Mouse (Mus musculus): ENCODE measurements at regions not wholly inside any gene's neighbourhood (a gene's known extent, or its start where the extent isn't known, plus 50 kb on each side); places are given as distances from the start of the nearest gene placed in this dataset.

DNA sequence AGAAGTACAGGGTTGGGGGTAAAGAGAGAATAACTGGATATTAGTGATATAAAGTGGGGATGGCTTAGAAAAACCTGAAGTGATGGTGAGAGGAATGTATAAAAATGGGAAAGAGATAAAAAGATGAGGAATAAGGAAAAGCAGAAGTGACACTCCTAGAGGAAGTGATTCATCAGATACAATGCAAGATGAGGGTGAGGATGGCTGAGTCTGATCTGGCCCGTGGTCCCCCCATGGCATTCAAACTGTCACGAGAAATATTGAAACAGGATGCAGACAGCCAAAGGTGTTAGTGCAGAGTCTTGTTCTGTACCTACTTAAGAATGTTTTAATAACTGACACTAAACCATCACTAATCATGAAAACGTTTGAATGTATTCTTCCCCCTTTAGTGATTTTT lies 56.2 kb upstream of the Kitl start:
- ATAC-seq (ENCODE audit: insufficient number of reproducible peaks, insufficient read depth, low FRiP score, low TSS enrichment, low read depth), result no peak
- H3K9ac ChIP-seq, result no peak overlapping the region
- H3K4me1 ChIP-seq, result no peaks in the 10 kb centered on the region
- whole genome bisulfite sequencing, result 70% methylated on average over 3 of the region's 3 CpGs
- H3K4me2 ChIP-seq, result no peak overlapping the region
- no peaks in the 10 kb centered on the region for H3K9me3 ChIP-seq
- H3K36me3 ChIP-seq, result no peaks in the 10 kb centered on the region
- H3K27ac ChIP-seq, result no peak overlapping the region
- no peaks in the 10 kb centered on the region for H3K27me3 ChIP-seq
- no peak overlapping the region for H3K4me3 ChIP-seq

DNA sequence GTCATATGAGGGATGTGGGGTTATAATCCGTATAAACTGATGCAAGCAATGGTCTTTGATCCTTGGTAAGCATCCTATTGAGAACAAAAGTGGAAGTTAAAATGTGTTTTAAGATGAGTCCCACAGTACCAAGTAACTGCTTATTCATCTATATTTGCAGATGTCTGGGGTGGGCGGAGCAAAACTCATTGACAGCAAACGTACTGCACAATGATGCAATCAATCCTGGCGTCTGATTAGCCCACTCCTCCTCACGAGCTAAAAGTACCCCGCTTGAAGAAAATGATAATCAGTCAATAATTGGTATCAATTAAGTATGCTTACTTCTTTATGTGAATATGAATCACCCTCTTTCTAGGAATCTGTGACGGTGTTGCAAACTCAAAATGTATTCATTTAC lies 62.9 kb upstream of the Kitl start:
- no peaks in the 10 kb centered on the region for H3K36me3 ChIP-seq
- WGBS, result 80% methylated on average over 7 of the region's 7 CpGs

DNA sequence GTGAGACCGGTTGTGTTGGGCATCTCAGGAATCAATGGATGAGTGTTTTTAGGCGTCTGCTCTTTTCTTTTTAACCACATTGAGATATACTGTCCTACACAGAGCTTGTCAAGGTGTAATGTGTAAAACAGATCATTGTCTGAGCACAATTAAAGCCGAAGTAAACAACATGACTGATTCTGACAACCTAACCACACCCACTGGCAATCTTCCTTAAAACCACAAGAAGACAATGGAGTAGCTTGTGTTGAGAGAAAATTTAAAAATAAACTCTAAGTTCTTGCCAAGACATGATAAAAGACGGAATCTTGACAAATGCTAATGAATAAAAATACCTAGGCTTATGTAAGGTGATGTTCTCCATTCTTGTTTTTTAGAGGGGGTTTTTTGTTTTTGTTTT lies 63.7 kb upstream of the Kitl start:
- H3K9ac ChIP-seq, result no peak overlapping the region

More for the DNA sequence above, 62.9 kb upstream of the Kitl start:
- ATAC-seq (ENCODE audit: insufficient number of reproducible peaks, insufficient read depth, low FRiP score, low TSS enrichment, low read depth), result no peak
- H3K27ac ChIP-seq, result no peak overlapping the region
- H3K9me3 ChIP-seq, result no peaks in the 10 kb centered on the region
- H3K4me1 ChIP-seq, result no peaks in the 10 kb centered on the region
- no peak overlapping the region for H3K4me2 ChIP-seq
- no peaks in the 10 kb centered on the region for H3K27me3 ChIP-seq
- H3K4me3 ChIP-seq, result no peak overlapping the region
- H3K9ac ChIP-seq, result no peak overlapping the region

DNA sequence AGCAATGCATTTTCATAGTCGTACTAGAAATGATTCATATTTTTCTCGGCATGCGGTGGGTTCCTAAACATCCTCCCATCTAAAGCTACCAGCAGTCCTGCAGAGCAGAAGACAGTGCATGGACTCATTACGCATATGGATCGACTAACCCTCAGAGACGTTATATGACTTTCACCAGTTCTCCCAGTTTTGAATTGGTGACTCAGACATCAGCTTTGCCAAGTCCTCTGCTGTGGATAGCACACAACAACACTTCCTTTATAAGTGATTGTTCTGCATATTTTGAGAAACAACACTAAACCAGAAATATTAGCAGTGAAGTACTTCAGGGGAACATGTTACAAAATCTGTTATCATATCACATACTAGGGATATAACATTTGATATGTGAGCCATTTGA lies 64.1 kb upstream of the Kitl start:
- Histone ChIP-seq H3K27ac (no peak overlapping the region), H3K36me3 (no peaks in the 10 kb centered on the region), H3K4me3 (no peak overlapping the region), H3K9ac (no peak overlapping the region), H3K4me2 (no peak overlapping the region), H3K4me1 (no peaks in the 10 kb centered on the region), H3K9me3 (no peaks in the 10 kb centered on the region), H3K27me3 (no peaks in the 10 kb centered on the region)
- WGBS, result 89% methylated on average over 6 of the region's 6 CpGs
- no peak for ATAC-seq (ENCODE audit: insufficient number of reproducible peaks, insufficient read depth, low FRiP score, low TSS enrichment, low read depth)

More for the DNA sequence above, 63.7 kb upstream of the Kitl start:
- WGBS, result 72% methylated on average over 4 of the region's 4 CpGs
- H3K36me3 ChIP-seq, result no peaks in the 10 kb centered on the region
- no peaks in the 10 kb centered on the region for H3K9me3 ChIP-seq
- no peak overlapping the region for H3K27ac ChIP-seq
- H3K4me1 ChIP-seq, result no peaks in the 10 kb centered on the region
- no peak overlapping the region for H3K4me3 ChIP-seq
- ATAC-seq (ENCODE audit: insufficient number of reproducible peaks, insufficient read depth, low FRiP score, low TSS enrichment, low read depth), result no peak
- no peaks in the 10 kb centered on the region for H3K27me3 ChIP-seq
- no peak overlapping the region for H3K4me2 ChIP-seq

DNA sequence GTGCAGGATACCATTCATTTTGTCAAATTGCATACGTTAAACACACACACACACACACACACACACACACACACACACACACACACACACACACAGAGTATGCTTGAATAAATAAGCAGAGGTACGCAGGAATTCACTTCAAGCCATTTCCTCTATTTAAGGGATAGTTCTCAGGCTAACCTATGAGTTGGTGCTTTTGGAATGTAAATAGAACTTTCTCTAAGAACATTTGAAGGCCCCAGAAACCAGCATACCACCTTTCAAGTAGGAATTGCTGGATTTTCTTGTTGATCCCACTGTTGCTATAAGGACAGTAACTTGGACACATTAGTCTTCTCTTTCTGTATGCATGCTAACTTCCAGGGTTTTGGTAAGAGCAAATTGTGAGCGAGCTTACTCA lies 66.7 kb upstream of the Kitl start:
- no peak for ATAC-seq (ENCODE audit: insufficient number of reproducible peaks, insufficient read depth, low FRiP score, low TSS enrichment, low read depth)
- WGBS, result 80% methylated on average over 3 of the region's 3 CpGs
- H3K4me2 ChIP-seq, result no peak overlapping the region
- H3K27ac ChIP-seq, result no peak overlapping the region
- H3K27me3 ChIP-seq, result no peaks in the 10 kb centered on the region
- no peaks in the 10 kb centered on the region for H3K4me1 ChIP-seq
- H3K9ac ChIP-seq, result no peak overlapping the region
- H3K4me3 ChIP-seq, result no peak overlapping the region
- H3K36me3 ChIP-seq, result no peaks in the 10 kb centered on the region
- H3K9me3 ChIP-seq, result no peaks in the 10 kb centered on the region

DNA sequence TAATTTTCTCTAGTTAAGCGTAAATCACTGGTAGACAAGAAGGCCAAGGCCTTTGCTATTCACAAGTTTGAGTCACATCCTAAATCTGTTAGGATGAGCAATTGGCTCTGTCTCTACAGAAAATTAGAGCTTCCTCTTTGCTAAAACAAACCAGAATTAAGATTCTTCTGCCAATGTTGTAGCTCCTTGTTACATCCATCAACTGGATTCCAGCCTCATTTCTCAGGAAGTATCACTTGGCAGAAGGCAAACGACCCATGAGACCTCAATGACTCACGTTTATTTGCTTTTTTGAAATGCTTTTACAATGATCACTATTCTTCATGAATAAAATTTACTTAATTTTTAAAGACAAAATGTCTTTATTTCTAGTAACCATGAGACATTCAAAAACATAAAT lies 70.0 kb upstream of the Kitl start:
- H3K27ac ChIP-seq, result no peak overlapping the region
- H3K9ac ChIP-seq, result no peak overlapping the region
- no peaks in the 10 kb centered on the region for H3K4me1 ChIP-seq
- H3K27me3 ChIP-seq, result no peaks in the 10 kb centered on the region
- no peak overlapping the region for H3K4me2 ChIP-seq
- no peak for ATAC-seq (ENCODE audit: insufficient number of reproducible peaks, insufficient read depth, low FRiP score, low TSS enrichment, low read depth)
- 74% methylated on average over 3 of the region's 3 CpGs for WGBS
- no peaks in the 10 kb centered on the region for H3K9me3 ChIP-seq
- no peak overlapping the region for H3K4me3 ChIP-seq
- H3K36me3 ChIP-seq, result no peaks in the 10 kb centered on the region

DNA sequence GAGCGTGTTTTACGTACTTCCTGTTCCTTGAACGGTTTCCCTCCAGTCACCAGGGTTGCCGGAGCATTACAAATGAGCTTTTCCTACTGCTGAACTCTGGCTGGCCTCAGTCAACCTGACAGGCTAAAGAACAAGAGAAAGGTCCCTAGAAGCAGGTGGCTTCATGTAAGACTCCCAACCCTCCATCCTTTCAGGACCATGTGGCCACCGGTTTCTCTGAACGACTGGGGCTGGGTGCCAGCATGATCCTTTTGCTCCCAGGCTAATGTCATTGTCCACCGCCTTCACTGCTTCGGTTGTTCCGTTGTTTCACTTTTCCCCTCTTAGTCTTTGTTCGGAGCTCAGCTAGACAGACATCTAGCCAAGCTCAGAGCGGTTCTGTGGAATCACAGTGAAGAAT lies 73.8 kb upstream of the Kitl start:
- H3K4me3 ChIP-seq, result no peak overlapping the region
- WGBS, result 72% methylated on average over 11 of the region's 11 CpGs
- no peaks in the 10 kb centered on the region for H3K4me1 ChIP-seq
- no peaks in the 10 kb centered on the region for H3K27me3 ChIP-seq
- no peak overlapping the region for H3K9ac ChIP-seq
- no peak overlapping the region for H3K4me2 ChIP-seq
- H3K36me3 ChIP-seq, result no peaks in the 10 kb centered on the region
- ATAC-seq (ENCODE audit: insufficient number of reproducible peaks, insufficient read depth, low FRiP score, low TSS enrichment, low read depth), result no peak
- no peaks in the 10 kb centered on the region for H3K9me3 ChIP-seq
- H3K27ac ChIP-seq, result no peak overlapping the region

DNA sequence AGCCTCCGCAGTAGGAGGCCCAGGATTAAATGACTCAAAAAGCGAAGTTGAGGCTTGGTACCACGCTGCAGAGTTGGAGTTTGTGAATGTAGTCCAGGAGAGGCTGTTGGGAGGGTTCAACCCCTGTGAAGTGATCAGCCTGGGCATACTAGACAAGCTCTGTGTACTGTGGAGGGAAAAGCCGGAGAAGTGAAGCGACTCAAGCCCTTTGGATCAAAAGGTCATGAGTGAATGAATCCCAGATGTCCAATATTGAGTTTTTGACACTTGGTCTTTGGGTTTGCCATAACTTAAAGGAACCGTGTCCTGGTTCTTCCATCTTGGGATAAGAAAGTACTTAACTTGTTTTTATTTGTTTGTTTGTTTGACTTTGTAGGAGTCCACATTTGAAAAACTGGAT lies 76.5 kb upstream of the Kitl start:
- H3K27ac ChIP-seq, result no peak overlapping the region
- H3K4me3 ChIP-seq, result no peak overlapping the region
- no peak overlapping the region for H3K4me2 ChIP-seq
- no peaks in the 10 kb centered on the region for H3K9me3 ChIP-seq
- H3K36me3 ChIP-seq, result no peaks in the 10 kb centered on the region
- no peaks in the 10 kb centered on the region for H3K4me1 ChIP-seq
- no peaks in the 10 kb centered on the region for H3K27me3 ChIP-seq
- no peak for ATAC-seq (ENCODE audit: insufficient number of reproducible peaks, insufficient read depth, low FRiP score, low TSS enrichment, low read depth)
- no peak overlapping the region for H3K9ac ChIP-seq
- 47% methylated on average over 6 of the region's 6 CpGs for WGBS

DNA sequence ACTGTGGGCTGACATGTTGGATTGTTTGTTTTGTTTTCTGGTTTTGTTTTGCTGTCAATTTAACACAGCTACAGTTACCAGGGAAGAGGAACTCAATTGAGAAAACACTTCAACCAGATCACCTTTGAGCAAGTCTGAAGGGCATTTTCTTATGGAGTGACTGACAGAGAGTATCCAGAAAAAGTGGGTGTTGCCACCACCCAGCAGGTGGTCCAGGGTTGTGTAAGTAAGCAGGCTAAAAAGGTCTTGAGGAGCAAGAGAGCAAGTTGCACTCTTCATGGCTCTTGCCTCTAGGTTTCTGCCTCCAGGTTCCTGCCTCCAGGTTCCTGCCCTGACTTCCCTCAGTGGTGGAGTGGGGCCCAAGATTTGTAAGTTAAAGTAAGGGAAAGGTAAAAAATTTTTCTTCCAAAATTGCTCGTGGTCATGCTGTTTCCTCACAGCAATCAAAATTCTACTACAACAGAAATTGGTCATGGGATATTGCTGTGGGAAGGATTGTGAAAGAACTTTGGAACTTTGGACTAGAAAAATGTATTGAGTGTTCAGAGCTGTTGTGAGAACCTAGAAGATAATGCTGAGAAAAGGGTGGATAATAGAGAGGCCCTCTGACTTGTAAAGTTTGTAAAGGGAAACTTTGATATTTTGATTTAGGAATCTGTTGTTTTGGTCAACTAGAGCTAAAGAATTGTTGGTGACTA lies 77.4 kb upstream of the Kitl start:
- Histone ChIP-seq H3K4me2 (no peak overlapping the region), H3K4me3 (no peak overlapping the region), H3K4me1 (no peaks in the 10 kb centered on the region), H3K36me3 (no peaks in the 10 kb centered on the region), H3K27me3 (no peaks in the 10 kb centered on the region), H3K9me3 (no peaks in the 10 kb centered on the region), H3K9ac (no peak overlapping the region), H3K27ac (no peak overlapping the region)
- WGBS, result 92% methylated on average over 1 of the region's 1 CpGs
- ATAC-seq (ENCODE audit: insufficient number of reproducible peaks, insufficient read depth, low FRiP score, low TSS enrichment, low read depth), result no peak

DNA sequence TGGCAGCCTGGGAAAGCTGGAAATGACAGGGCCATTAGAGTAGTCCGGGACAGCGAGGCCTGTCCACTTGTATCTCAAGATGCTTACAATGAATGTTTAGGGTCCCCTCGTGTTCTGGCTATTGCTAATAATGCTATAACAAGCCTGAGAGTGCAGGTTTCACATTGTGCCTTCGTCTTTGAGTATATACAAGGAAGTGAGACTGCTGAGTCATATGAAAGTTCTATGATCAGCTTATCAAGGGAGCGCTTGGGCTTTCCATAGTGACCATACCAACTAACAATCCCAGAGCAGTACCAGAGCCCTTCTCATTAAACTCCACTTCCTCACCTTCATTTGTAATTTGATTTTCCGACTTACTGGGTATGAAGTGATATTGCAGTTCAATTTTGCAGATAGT lies 86.2 kb upstream of the Kitl start:
- Histone ChIP-seq H3K4me1 (no peaks in the 10 kb centered on the region), H3K9me3 (no peaks in the 10 kb centered on the region), H3K27ac (no peak overlapping the region), H3K4me3 (no peak overlapping the region), H3K9ac (no peak overlapping the region), H3K36me3 (no peaks in the 10 kb centered on the region), H3K4me2 (no peak overlapping the region), H3K27me3 (no peaks in the 10 kb centered on the region)
- ATAC-seq (ENCODE audit: insufficient number of reproducible peaks, insufficient read depth, low FRiP score, low TSS enrichment, low read depth), result no peak
- WGBS, result 88% methylated on average over 6 of the region's 6 CpGs

DNA sequence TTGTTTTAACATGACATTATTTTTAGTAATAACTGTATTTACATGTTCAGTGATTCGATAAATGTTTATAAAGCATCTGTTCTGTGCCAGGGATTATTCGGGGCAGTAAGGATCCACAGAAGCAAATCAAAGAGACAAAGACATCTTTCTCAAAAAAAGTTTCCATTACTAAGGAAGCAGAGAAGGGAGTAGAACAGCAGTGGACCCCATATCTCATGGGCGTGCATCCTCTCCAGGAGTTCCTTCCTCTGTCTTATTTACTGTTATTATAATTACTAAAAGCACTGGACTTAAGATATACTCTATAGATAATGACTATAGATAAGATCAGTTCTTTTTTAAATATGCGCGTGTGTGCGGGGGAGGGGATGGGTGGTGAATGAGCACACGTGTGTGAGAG lies 87.5 kb upstream of the Kitl start:
- H3K27ac ChIP-seq, result no peak overlapping the region
- no peak overlapping the region for H3K4me3 ChIP-seq
- 86% methylated on average over 7 of the region's 7 CpGs for WGBS
- no peak for ATAC-seq (ENCODE audit: insufficient number of reproducible peaks, insufficient read depth, low FRiP score, low TSS enrichment, low read depth)
- no peak overlapping the region for H3K4me2 ChIP-seq
- no peaks in the 10 kb centered on the region for H3K27me3 ChIP-seq
- no peak overlapping the region for H3K9ac ChIP-seq
- H3K4me1 ChIP-seq, result no peaks in the 10 kb centered on the region
- no peaks in the 10 kb centered on the region for H3K36me3 ChIP-seq
- no peaks in the 10 kb centered on the region for H3K9me3 ChIP-seq

DNA sequence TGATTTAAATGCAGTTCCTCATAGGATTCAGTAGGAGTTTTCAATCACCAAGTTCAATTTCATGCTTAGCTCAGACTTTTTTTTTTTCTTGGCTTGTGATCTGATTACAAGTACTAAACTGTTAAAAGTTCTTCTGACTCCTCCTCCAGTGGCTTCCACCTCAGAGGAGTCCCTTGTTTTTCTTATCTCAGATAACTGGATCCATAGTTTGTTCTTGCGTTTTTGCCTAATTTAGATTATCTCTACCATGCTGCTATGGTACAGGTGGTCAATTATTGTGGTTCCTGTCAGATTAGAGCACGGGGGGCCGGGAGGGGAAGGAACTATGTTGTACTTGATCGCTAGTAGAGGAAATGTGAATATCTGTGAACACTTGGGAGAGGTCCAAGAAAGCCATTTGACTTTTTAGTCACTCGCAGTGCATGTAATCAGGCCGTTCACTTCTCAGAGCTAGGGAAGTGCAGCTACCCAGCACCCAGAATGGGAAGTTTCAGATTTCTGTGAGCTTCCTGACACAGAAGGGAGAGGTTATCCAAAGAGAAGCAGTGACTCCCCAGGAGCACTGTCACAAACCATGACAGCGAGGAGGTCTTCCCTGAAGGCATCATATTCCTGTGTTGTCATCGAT lies 89.0 kb upstream of the Kitl start:
- H3K4me2 ChIP-seq, result no peak overlapping the region
- no peak overlapping the region for H3K9ac ChIP-seq
- 40% methylated on average over 8 of the region's 8 CpGs for WGBS
- no peaks in the 10 kb centered on the region for H3K36me3 ChIP-seq
- H3K27ac ChIP-seq, result no peak overlapping the region
- no peak for ATAC-seq (ENCODE audit: insufficient number of reproducible peaks, insufficient read depth, low FRiP score, low TSS enrichment, low read depth)
- no peak overlapping the region for H3K4me3 ChIP-seq
- H3K4me1 ChIP-seq, result 0 out of 2 replicates have a peak, but pooled peaks cover 6% of the 10 kb centered on the region
- no peaks in the 10 kb centered on the region for H3K9me3 ChIP-seq
- no peaks in the 10 kb centered on the region for H3K27me3 ChIP-seq

Data from embryonic facial prominence, embryonic 13.5 days (tissue).